Mouse (Mus musculus) forebrain, embryonic 10.5 days (tissue): Measurements from ENCODE around the gene Amhr2. TPM values are rescaled to one million over a fixed set of nuclear protein-coding genes. Genes with fewer than 3 reads are reported as not detected.
A peak's percentile ranks its signal among the peaks of the same experiment; 100 is the strongest.

Experiments used
- DNase-seq: peaks from one replicate; pipeline ENCODE4 v3.0.0-alpha.2; 2017; ENCODE audit warnings: low spot score; ENCODE audit errors: extremely low spot score
- H3K27ac ChIP-seq: fragments of 300-500 bp; sonication (generic); 2 replicates; pipeline ENCODE4 v1.5.1; 2016; ENCODE audit warnings: mild to moderate bottlenecking
- H3K27me3 ChIP-seq: fragments of 300-500 bp; sonication (generic); 2 replicates; pipeline ENCODE4 v1.6.1; 2016; ENCODE audit warnings: mild to moderate bottlenecking; ENCODE audit not compliant: poor library complexity, severe bottlenecking
- H3K36me3 ChIP-seq: fragments of 300-500 bp; sonication (generic); replicated peaks from 2 replicates; pipeline ENCODE4 v1.6.1; 2016; ENCODE audit warnings: mild to moderate bottlenecking, moderate library complexity
- H3K4me1 ChIP-seq: fragments of 300-500 bp; sonication (generic); 2 replicates; pipeline ENCODE4 v1.6.1; 2016
- H3K4me3 ChIP-seq: fragments of 300-500 bp; sonication (generic); 2 replicates; pipeline ENCODE4 v1.5.1; 2016; ENCODE audit warnings: mild to moderate bottlenecking, moderate library complexity
- H3K9me3 ChIP-seq: fragments of 300-500 bp; sonication (generic); 2 replicates; pipeline ENCODE4 v1.6.1; 2016; ENCODE audit warnings: mild to moderate bottlenecking, moderate library complexity
- WGBS: fragments of 180-500 bp; shearing (Covaris S2); methylation state at CpG from one replicate; pipeline ENCODE4 v1.1.7; 2016; 5-methylcytosine and 5-hydroxymethylcytosine counted together
- polyA plus RNA-seq: library from polyadenylated mRNA; unstranded; fragments of >200 nt; fragmentation: Nextera tagmentation; extraction: Ambion mirVana; gene quantifications from 2 replicates; pipeline ENCODE4 v1.2.1, GENCODE M21; 2016

The Amhr2 gene
- polyA plus RNA-seq, 1 experiment from 2014 or later, result 0.33 TPM

DNA sequence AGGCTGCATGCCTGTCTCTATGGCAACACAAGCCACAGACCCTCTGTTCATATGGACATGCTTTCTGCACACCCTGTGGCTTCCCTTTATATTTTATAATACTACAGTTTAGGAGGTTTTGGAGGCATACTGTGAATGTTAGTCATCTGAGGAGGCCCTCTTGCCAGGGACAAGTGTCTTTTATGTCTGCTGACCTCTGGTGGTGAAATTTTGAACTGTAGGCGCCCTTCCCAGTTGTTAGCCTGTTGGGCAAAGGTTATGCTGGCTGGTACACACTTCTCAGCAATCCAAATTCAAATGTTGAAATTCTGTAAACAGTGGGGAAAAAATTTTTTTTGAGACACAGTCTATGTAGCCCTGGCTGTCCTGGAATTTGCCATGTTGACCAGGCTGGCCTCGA is 2.7 kb upstream of the Amhr2 start:
- peak; percentile 79 for DNase-seq
- Histone ChIP-seq H3K36me3 (peaks cover 9% of the 10 kb centered on the region), H3K4me1 (peaks cover 6% of the 10 kb centered on the region), H3K27me3 (no peaks in the 10 kb centered on the region), H3K9me3 (no peaks in the 10 kb centered on the region), H3K4me3 (no peak overlapping the region), H3K27ac (no peak overlapping the region)
- 51% methylated on average over 2 of the region's 2 CpGs for WGBS

DNA sequence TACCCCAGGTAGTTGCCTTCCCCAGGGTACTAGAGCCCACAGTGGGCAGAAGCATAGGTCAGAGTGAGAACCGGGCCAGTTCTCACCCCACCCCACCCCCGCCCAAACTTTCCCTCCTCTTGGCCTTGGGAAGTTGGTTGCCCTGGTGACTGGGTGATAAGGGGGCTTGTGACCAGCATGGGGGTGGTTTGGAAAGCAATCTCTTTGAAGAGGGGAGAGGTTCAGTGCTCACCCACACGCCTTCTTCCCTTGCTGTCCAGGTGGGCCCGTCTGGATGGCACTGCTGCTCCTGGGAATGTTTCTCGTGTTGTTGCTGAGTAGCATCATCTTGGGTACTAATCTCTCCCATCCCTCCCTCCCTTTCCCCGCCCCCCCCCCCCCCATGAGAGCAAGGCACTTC is 1.3 kb downstream of the Amhr2 start:
- Histone ChIP-seq H3K9me3 (no peaks in the 10 kb centered on the region), H3K27me3 (no peaks in the 10 kb centered on the region), H3K27ac (no peak overlapping the region), H3K4me3 (no peak overlapping the region), H3K36me3 (no peaks in the 10 kb centered on the region), H3K4me1 (peaks cover 11% of the 10 kb centered on the region)
- 67% methylated on average over 5 of the region's 6 CpGs for WGBS
- DNase-seq, result no peak

DNA sequence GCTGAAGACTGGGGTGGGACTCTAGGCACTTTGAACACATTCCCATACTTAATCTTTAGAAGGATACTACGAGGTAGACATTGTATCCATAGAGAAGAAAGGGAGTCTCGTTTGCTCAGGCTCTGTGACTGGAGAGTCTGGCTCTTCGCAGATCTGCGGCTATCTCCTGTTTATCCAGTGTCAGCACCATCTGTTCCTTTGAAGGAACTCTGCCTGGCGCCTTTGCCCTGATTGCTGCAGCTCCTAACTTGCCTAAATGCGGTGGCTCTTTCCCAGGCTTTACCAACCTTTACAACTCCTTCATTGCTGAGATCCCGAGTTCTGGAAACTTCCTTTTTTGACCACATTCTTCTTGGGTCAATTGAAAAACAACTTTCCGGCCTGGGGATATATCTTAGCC is 4.2 kb downstream of the Amhr2 start:
- Histone ChIP-seq H3K9me3 (no peaks in the 10 kb centered on the region), H3K4me3 (no peak overlapping the region), H3K36me3 (no peaks in the 10 kb centered on the region), H3K27me3 (no peaks in the 10 kb centered on the region), H3K4me1 (peaks cover 11% of the 10 kb centered on the region), H3K27ac (no peak overlapping the region)
- no peak for DNase-seq
- WGBS, result 80% methylated on average over 8 of the region's 8 CpGs

DNA sequence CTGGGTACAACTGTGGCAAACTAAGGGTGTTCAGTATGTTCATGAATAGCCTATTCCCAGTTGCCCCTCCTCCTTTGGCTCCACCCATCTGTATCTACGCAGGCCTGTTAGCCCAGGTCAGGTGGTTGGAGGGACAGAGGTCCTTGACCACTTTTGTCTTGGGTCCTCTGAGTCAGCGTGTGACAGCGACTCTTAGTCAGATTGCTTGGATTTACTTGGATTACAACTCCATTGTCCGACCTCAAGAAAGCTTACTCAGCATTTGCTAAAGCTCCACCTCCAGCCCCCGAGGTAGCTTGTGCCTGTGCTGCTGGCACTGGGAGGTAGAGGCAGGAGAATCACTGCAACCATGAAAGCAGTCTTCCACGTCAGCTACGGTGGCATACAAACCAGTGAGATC is 5.8 kb downstream of the Amhr2 start:
- peaks cover 11% of the 10 kb centered on the region for H3K4me1 ChIP-seq
- 30% methylated on average over 7 of the region's 7 CpGs for WGBS
- no peaks in the 10 kb centered on the region for H3K36me3 ChIP-seq
- H3K27ac ChIP-seq, result no peak overlapping the region
- no peaks in the 10 kb centered on the region for H3K9me3 ChIP-seq
- H3K4me3 ChIP-seq, result no peak overlapping the region
- no peaks in the 10 kb centered on the region for H3K27me3 ChIP-seq
- DNase-seq, result no peak

- no peak for DNase-seq
- peaks cover 5% of the 10 kb centered on the region for H3K4me1 ChIP-seq
- no peaks in the 10 kb centered on the region for H3K9me3 ChIP-seq
- no peak overlapping the region for H3K27ac ChIP-seq
- no peaks in the 10 kb centered on the region for H3K36me3 ChIP-seq
- 85% methylated on average over 26 of the region's 26 CpGs for WGBS
- H3K4me3 ChIP-seq, result no peak overlapping the region
- H3K27me3 ChIP-seq, result no peaks in the 10 kb centered on the region
Measured at GRCm38 (mm10) chr15:102451666-102452430, 6.7 kb downstream of the Amhr2 start.

GRCm38 (mm10) chr15:102455993-102456392 is 10.8 kb downstream of the Amhr2 start:
- Histone ChIP-seq H3K4me3 (no peak overlapping the region), H3K27me3 (no peaks in the 10 kb centered on the region), H3K36me3 (no peaks in the 10 kb centered on the region), H3K4me1 (peaks cover 30% of the 10 kb centered on the region), H3K9me3 (no peaks in the 10 kb centered on the region), H3K27ac (no peak overlapping the region)
- WGBS, result 38% methylated on average over 6 of the region's 6 CpGs
- DNase-seq, result no peak

DNA sequence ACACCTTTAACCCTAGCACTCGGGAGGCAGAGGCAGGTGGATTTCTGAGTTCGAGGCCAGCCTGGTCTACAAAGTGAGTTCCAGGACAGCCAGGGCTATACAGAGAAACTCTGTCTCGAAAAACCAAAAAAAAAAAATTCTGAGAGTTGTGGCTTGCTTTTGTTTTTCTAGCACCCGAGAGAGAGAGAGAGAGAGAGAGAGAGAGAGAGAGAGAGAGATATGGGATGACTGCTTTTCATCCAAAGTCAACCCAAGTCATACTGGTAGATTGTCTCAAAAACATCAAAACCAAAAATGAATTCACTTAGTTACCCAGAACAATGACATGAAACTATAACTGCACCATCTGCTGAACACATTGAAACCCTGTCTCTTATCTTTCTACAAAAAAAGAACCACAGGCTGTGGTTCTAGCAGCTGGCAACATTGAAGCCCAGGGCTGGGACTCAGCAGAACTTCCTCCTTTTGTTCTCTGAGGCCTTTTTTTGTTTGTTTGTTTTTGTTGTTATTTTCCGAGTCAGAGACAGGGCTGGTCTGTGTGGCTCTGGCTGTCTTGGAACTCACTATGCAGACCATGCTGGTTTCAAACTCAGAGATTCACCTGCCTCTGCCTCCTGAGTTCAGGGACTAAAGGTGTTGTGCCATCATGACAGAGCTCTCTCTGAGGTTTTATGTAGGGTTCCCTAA is 13.0 kb downstream of the Amhr2 start:
- Histone ChIP-seq H3K36me3 (peaks cover 8% of the 10 kb centered on the region), H3K27ac (peak overlapping the region; percentile 59), H3K4me1 (peaks cover 29% of the 10 kb centered on the region), H3K4me3 (peak overlapping the region; percentile 49), H3K9me3 (no peaks in the 10 kb centered on the region), H3K27me3 (no peaks in the 10 kb centered on the region)
- DNase-seq, result no peak
- 84% methylated on average over 5 of the region's 5 CpGs for WGBS

DNA sequence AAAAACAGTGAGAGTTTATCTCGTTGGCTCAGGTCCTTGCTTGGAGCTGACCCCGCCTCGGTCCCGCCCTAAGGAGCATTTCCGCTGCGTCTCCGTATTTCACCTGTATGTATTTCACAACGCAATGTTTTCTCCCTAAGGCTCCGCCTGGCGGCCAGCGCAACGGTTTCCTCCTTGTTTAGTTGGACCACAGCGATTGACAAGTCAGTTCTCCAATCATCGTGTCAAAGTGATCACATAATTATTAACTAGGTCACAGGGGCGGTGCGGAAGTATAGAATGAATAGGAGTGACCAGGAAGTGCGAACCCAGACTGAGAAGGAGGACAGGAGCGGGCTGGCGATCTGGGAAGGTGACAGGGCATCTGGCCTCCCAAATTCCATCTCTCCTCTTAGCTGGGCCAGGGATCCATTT is 13.7 kb downstream of the Amhr2 start, which contains the start of gene Prr13:
TSS of gene Prr13 (plus strand) at position 125 of the 414 bp plus-strand sequence.
- Histone ChIP-seq H3K4me1 (peaks cover 29% of the 10 kb centered on the region), H3K36me3 (peaks cover 14% of the 10 kb centered on the region), H3K4me3 (peak within 1 kb of the TSS; percentile 49), H3K27ac (peak within 1 kb of the TSS; percentile 59), H3K27me3 (no peaks in the 10 kb centered on the region), H3K9me3 (no peaks in the 10 kb centered on the region)
- WGBS, result under 1% methylated on average over 19 of the region's 19 CpGs
- DNase-seq, result peak; percentile 86

- Histone ChIP-seq H3K4me1 (peaks cover 29% of the 10 kb centered on the region), H3K4me3 (peak overlapping the region; percentile 49), H3K27me3 (no peaks in the 10 kb centered on the region), H3K36me3 (peaks cover 14% of the 10 kb centered on the region), H3K9me3 (no peaks in the 10 kb centered on the region), H3K27ac (peak overlapping the region; percentile 59)
- 31% methylated on average over 6 of the region's 6 CpGs for WGBS
- no peak for DNase-seq
Measured at GRCm38 (mm10) chr15:102459381-102459780, 14.2 kb downstream of the Amhr2 start.

- H3K4me1 ChIP-seq, result peaks cover 29% of the 10 kb centered on the region
- H3K27ac ChIP-seq, result 0 out of 2 replicates have a peak overlapping the region, but pooled peaks have one; percentile 59
- peaks cover 14% of the 10 kb centered on the region for H3K36me3 ChIP-seq
- peak overlapping the region; percentile 49 for H3K4me3 ChIP-seq
- 76% methylated on average over 5 of the region's 5 CpGs for WGBS
- no peaks in the 10 kb centered on the region for H3K9me3 ChIP-seq
- no peak for DNase-seq
- no peaks in the 10 kb centered on the region for H3K27me3 ChIP-seq
Measured at GRCm38 (mm10) chr15:102459847-102460246, 14.7 kb downstream of the Amhr2 start.

- WGBS, result 84% methylated on average over 12 of the region's 12 CpGs
- H3K4me1 ChIP-seq, result peaks cover 29% of the 10 kb centered on the region
- no peak for DNase-seq
- peak overlapping the region; percentile 49; the same call in 1 of the 2 replicates for H3K4me3 ChIP-seq
- no peak overlapping the region; the same call in 1 of the 2 replicates for H3K27ac ChIP-seq
- H3K9me3 ChIP-seq, result no peaks in the 10 kb centered on the region
- H3K36me3 ChIP-seq, result peaks cover 14% of the 10 kb centered on the region
- H3K27me3 ChIP-seq, result no peaks in the 10 kb centered on the region
Measured at GRCm38 (mm10) chr15:102460409-102460808, 15.2 kb downstream of the Amhr2 start.

- no peak overlapping the region for H3K27ac ChIP-seq
- 80% methylated on average over 4 of the region's 4 CpGs for WGBS
- H3K9me3 ChIP-seq, result no peaks in the 10 kb centered on the region
- H3K27me3 ChIP-seq, result no peaks in the 10 kb centered on the region
- no peak for DNase-seq
- H3K36me3 ChIP-seq, result peaks cover 14% of the 10 kb centered on the region
- H3K4me3 ChIP-seq, result peak overlapping the region; percentile 49; the same call in 1 of the 2 replicates
- peaks cover 29% of the 10 kb centered on the region for H3K4me1 ChIP-seq
Measured at GRCm38 (mm10) chr15:102460971-102461370, 15.8 kb downstream of the Amhr2 start.
